Mouse (Mus musculus): Measurements from ENCODE around the gene Btg4.

DNA sequence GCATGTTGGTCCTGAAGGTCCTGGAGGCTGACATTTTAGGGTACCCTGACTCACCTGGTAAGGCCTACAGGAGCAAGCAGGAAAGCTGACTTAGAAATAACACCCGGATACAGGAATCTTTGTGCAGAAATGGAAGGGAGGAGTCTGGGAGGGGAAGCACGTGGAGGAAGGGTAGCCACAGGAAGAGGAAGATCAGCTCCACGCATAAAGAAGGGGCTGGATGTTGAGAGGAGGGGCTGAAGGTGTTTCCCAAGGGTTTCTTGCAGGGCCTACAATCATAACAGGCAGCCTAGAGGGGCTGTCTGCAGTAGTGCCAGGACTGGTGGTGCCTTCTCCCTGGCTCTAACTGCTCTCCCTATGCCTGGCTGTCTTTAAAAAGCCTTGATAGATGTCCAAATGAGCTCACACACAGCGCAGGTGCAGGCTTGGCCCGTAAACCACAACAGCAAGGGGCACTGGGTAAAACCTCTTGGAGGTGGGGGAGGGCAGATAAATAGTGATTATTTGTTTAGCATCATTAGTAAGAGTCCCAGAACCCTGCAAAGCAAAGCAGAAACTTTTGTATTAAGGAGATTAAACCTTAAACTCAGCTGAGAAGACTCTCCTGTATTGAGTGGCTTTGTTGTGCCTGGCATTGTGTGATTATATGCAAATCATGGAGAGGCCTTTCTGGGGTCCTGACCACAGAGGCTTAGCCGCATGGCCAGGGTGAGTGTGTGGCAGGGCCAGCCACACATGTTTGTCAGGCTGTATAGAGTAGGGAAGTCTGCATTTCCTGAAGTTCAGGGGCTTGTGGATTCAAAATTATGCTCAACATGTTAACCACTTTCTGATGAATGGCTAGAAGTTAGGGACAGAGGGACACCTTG lies 104.8 kb downstream of the Btg4 start, which contains the start of gene Gm32742:
- TF ChIP-seq POLR2A (IDR thresholded peaks at IDR 0.05; ENCODE audit: extremely low read depth, insufficient read depth, low read length): no peak
- no peak for TF ChIP-seq CTCF (IDR thresholded peaks at IDR 0.05; ENCODE audit: extremely low read depth, insufficient read depth, low read length)

All from cortical plate, adult 2 months (tissue).